Mouse (Mus musculus): ENCODE results near the gene Efnb3.
A peak's percentile ranks its signal among the peaks of the same experiment; 100 is the strongest.

The Efnb3 gene

DNA sequence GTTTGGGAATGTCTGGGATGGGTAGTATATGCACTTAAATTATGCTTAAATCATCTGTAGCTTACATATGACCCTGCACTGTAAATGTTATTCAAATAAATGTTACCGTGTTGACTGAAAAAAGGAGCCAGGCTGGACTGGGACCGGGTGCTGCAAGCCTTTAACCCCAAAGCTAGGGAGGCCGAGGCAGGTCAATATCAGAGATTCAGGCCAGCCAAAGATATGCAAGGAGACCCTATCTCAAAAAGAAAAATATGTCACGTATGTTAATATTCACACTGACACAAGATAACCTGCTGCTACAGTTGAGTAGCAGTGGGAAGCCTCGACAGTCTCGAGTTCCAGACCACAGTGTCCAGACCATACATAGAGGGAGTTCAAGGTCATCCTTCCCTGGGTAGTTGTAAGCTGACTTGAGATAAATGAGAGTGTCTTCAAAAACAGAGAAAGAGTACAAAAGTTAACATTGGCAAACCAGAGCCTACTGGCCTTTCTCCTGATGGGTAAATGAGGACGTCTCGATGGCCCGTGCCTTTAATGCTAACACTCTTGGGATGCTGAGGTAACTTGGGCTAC, 22.3 kb upstream of the Efnb3 start:
- DNase-seq = no peak

DNA sequence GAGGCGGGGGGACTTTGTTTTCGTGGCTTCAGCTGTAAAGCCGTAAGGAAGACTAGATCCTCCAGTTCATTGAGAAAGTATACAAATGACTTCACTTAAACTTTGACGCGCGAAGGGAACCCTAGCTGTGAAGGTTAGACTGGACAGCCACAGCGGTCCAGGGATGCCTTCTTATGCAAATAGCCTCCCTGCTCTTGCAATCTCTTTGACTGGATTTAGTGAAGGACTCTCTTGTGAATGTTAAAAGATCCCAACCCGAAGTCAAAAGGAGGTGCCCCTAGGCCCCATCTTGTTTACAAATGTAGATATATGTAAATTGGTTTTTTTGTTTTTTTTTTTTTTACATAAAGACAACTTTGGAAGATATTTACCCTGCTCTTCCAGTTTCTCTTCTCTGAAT, 21.8 kb upstream of the Efnb3 start:
- no peak for DNase-seq

DNA sequence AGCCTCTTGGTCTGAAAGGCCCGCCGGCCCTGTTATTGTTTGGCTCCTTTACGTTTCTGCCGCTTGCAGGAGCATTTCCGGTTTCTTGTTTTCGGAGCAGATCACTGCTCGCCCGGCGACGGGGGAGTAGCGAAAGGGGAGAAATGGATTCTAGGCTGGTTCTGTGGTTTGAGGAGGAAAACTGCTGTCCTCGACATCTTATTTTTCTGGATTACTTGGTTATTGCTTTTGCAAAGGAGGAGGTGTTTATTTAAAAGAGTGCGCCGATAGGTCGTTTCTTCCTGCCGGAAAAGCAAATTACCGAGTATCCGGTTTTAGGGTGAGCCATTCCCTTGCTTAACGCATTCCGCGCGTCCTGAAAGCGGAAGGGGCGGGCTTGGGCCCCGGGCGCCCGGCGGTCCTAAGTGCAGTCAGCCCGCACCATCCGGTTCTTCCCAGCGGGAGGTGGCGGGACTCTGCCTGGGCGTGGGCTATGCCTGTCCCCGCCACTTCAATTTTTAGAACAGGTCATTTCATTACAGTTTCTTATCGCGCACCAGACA, 21.2 kb upstream of the Efnb3 start:
- peak; percentile 90 for DNase-seq

DNA sequence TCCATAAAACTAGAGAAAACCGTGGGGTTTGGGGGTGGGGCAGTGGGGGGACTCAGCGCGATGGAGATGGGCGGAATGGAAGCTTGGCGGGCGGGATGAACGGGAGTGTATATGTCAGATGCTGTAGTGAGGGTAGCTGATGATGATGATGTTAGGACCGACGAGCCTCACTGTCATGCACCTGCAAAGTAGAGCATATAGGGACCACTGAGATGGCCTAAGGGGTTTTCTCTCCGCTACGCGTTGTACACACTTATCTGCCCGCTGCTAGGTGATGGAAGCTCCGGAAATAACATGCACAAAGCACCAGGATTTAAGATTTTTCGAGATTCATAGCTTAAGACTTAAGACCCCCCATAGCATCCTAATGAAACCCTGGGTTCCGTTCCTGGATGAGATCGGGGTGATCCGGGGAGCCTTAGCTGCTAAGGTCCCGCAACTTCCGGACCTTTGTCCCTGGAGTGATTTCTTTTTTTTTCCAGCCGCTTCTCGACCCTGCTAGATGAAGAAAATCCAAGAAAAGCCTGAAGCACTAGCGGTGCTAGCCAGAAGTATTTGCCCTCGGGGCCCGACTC, 20.7 kb upstream of the Efnb3 start:
- no peak for DNase-seq

- DNase-seq = peak; percentile 90
Measured at GRCm38 (mm10) chr11:69580091-69580514, 20.1 kb upstream of the Efnb3 start, which contains the start of the genes Wrap53 and Trp53. TSS of gene Wrap53 (minus strand) at chr11:69580255. TSS of gene Trp53 (plus strand) at chr11:69580359.

- DNase-seq = peak; percentile 98
Measured at GRCm38 (mm10) chr11:69579128-69580017, 19.4 kb upstream of the Efnb3 start.

DNA sequence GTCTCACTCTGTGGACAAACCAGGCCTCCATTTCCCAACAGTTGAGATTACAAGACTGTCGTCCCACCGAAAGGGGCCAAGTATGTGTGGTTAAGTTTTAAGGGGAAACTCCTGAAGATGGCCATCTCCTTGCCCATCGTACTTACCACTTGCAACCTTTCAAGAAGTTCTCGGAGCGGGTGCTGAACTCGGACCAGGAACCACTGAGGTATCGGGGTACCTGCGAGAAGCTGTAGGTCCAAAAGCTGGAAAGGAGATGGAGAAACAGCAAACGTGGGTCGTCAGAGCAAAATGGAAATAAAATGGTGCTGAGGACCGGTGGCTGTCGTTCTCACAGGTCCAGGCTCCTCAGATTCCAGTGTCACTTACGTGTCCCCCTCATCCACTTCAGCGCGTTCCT, 18.3 kb upstream of the Efnb3 start:
- no peak for DNase-seq

DNA sequence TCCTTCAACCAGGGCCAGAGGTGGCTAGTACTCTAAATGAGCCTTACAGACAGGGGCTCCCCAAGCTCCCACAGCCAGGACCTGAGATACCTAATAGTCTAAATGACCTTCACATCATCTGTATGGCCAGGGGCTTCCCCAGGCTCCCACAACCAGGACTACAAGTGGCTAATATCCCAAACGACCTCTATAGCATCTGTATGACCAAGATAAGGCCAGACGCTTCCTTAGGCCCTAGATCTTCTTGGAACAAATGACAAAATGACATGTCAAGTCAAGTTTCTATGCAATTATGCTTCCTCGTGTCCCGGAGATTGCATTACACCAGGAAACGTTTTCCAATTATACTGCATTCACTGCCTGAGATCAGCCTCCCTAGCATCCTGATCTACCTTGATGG, 16.3 kb upstream of the Efnb3 start:
- no peak for DNase-seq

DNA sequence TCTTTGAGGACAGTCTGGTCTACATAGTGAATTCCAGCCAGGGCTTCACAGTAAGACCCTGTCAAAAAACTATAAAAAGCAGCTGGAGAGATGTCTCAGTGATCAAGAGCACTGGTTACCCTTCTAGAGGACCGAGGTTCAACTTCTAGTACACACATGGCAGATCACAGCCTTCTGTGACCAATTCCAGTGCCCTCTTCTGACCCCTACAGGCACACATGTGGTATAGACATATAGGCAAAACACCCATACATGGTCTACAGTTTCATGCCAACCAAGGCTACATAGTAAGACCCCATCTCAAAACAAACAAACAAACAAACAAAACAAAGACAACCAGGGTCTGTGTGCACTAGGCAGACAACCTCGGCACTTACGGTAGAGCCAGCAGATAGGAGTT, 15.2 kb upstream of the Efnb3 start:
- peak; percentile 34 for DNase-seq

DNA sequence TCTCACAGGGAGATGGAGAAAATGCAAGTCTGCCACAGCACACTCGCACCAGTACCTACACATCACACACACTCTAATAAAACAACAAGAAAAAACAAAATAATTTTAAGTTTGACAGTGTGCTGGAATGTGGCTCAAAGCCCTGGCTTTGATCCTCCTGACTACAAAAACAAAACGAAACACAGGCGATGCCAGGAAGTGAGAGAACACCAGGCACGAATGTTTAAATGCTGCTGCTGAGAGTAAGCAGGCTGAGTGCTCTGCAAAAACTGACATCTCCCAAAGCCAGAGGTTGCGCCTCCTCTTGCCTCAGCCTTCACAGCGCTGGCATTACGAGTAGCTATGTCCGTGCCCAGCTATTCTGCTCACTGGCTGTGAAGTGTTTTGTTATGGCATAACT, 5.1 kb upstream of the Efnb3 start:
- no peak for DNase-seq

- no peak for DNase-seq
Measured at GRCm38 (mm10) chr11:69564391-69564790, 4.4 kb upstream of the Efnb3 start.

DNA sequence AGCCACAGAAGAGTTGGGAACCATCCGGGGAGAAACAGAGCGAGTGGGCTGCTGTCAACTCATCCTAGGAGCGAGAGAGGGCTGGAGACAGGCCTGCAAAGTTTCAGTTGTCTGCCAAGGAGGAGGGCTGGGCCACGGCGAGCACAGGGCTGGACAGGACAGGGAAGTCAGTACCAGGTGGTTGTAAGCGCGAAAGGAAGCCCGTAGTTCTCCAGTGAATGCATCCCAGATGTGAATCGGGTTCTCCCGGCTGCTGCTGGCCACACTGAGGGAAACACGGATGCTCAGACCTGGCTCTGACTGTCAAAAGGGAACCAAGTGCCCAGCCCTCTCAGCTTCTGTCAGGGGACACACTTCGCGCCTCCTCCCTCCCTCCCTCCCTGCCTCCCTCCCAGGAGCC, 3.4 kb upstream of the Efnb3 start:
- no peak for DNase-seq

- DNase-seq = no peak
Measured at GRCm38 (mm10) chr11:69560896-69561854, 1.2 kb upstream of the Efnb3 start.

DNA sequence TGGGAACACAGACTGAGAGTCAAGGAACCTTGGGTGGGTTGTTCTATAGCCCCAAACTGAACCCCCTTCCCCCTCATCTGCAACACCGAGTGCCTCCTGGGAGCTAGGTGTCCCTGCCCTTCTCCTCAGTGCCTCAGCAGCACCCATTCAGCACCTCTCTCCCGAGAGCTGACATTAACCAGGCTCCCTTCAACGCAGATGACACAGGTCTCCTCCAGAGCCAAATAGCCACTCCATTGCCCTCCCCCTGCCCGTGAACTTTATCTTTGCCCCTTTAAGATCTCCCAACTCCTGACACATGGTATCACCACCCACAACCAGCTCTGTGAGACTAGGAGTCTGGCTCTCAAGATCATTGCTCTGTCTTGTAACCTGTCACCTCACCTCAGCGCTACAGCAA, 822 bp downstream of the Efnb3 start:
- DNase-seq = no peak

DNA sequence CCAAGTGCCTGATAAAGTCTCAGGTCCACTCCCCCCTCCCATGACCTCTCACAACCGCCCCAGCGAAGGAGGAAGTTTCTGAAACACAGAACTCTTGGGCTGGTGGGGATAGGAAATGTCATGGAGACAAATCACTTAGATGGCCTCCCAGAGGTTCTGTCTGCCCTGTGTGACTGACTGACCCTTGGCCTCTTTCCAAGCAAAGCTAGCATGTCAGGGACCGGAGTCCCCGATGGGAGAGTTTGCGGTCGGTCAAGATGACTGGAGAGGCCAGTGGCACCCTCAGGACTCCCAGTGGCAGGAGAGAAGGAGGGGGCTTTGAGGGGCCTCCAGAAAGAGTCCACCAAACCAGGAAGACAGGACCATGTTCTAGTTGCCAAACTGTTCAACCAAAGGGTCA, 1.2 kb downstream of the Efnb3 start:
- DNase-seq = no peak

DNA sequence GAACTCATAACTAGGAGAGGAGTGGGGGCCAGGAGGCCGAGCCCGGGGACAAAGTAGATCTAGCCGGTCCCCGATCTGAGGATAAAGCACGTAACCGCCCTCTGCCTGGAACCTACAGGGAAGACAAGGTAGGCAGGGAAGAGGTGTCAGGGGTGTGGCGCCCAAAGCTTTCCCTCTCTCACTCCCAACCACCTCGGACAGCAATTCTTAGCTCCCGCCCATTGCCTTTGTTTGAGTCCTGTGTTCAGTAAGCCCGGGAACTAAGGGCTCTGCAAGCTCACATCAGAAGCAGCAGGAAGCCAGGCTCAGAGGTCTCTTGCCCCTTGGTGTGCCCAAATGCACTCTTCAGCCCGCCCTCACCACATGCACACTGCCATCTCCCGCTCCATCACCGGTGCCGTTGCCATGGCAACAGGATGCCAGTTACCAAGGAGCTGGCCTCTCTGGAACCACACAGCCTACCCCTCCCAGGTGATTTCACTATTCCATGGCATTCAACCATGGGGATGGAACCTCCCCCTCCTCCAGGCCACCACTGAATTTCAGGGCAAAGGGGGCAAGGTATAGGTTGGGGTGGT, 2.5 kb downstream of the Efnb3 start:
- no peak for DNase-seq

DNA sequence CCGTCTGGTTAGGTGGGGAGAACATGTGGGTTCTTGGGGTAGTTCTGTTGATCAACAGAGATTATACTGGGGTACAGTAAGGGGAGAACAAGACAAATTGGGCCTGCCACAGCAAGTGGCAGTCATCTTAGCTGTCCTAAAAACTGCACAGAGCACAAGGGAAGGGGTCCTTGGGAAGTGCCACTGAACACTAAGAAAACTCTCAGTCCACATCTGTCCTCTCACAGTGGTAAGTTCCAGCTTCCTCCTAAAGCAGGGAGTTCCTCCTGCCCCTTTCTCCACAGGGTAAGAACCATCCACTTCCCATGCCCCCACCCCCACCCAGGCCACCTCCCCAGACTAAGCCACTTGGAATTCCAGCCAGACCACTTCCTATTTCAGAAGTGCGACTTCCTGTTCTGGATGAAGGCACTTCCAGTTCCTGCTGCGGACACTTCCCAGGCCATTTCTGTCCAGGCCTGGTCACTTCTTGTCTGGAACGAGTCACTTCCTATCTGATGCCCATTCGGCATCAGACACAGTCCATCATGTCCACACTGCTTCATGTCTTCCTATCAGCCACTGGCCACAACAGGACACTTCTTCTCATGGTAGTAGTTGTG, 5.4 kb downstream of the Efnb3 start:
- no peak for DNase-seq

DNA sequence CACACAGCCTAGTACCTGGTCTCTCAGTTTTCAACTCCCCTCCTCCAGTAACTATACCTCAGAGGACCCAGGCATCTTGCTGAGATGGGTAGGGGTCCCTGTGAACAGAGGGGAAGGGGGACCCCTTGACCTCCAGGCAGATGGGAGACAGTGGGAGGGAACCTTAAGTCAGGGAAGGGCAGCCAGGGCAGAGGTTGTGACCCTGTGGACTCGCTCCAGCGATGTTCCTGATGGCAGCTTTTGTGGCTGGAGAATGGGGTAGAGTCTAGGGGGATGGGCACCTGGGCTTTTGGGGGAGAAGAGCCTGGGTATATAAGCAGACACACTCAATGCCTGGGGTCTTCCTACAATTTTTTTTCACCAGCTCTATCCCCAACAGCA, 6.7 kb downstream of the Efnb3 start:
- no peak for DNase-seq

GRCm38 (mm10) chr11:69552622-69553340, 7.2 kb downstream of the Efnb3 start:
- peak; percentile 43 for DNase-seq

- no peak for DNase-seq
Measured at GRCm38 (mm10) chr11:69551310-69551709, 8.7 kb downstream of the Efnb3 start.

DNA sequence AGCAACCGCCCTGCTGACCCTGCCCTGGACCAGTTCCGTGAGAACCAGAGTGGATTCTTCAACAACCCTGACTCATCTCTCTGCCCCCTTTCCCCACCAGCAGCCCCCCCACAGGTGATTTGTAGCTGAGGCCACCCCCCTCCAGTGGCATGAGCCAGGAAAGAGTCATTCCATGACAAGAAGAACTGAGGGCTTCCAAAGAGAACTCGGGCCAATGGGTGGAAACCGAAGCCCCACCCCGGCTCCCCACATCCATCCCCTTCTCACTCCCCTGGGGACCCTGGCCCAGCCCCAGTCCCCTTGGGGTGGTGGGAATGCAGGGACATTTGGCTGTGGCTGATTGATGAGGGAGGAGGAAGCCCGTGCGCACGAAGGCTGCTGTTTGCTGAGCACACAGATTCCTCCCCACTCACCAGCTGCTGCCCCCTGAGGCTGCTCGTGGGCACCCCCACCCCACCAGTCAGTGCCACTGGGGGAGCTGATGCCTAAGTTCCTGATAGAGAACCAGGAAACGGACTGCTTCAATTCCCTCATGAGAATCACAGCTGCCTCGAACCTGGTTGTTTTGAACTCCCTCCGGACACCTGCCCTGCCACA, 10.8 kb downstream of the Efnb3 start, which contains the start of gene Dnah2:
Dnah2 (minus strand) TSS at position 51 of the 597 bp plus-strand sequence.
- DNase-seq = no peak
